22 mouse cellular contexts compared by ENCODE assay signal in genomic region chr9:100416756-100417155, GRCm38 (mm10).
DNase-seq lines count a peak whose midpoint lies in the region; ATAC-seq and TF ChIP-seq lines count a peak whose summit lies in the region.
"Had no signal": no experiment of that assay in that cellular context is flagged by ENCODE, and none has a peak within 500 bp of the region (broad histone marks: within the 10 kb centered on the region; RNA-seq: fewer than 3 reads in every experiment).

No protein-coding gene starts in this region.

- H3K27ac ChIP-seq in kidney, embryonic 14.5 days (ENCODE audit: low read depth, low read length): no peak overlapping the region
- H3K27ac ChIP-seq in lung, postnatal 0 days (ENCODE audit: low read length): no peak overlapping the region
- H3K27ac ChIP-seq in neural tube, embryonic 11.5 days (ENCODE audit: low read depth, low read length): no peak overlapping the region
- H3K27ac ChIP-seq: embryonic facial prominence, embryonic 15.5 days; layer of hippocampus, adult 2 months; liver, embryonic 14.5 days; stomach, embryonic 15.5 days had no signal

- no peak overlapping the region for H3K4me2 ChIP-seq in kidney, embryonic 14.5 days (replicated peaks; ENCODE audit: low read depth, low read length)
- H3K4me2 ChIP-seq in lung, postnatal 0 days (replicated peaks; ENCODE audit: low read depth, low read length): no peak overlapping the region
- H3K4me2 ChIP-seq in neural tube, embryonic 11.5 days (ENCODE audit: low read depth): no peak overlapping the region
- H3K4me2 ChIP-seq: embryonic facial prominence, embryonic 15.5 days; heart, embryonic 11.5 days; stomach, embryonic 15.5 days had no signal

- no peak overlapping the region for H3K9ac ChIP-seq in kidney, embryonic 14.5 days (ENCODE audit: low read depth, low read length)
- no peak overlapping the region for H3K9ac ChIP-seq in lung, postnatal 0 days (replicated peaks; ENCODE audit: low read depth)
- no peak overlapping the region for H3K9ac ChIP-seq in neural tube, embryonic 11.5 days (ENCODE audit: low read length)
- H3K9ac ChIP-seq: embryonic facial prominence, embryonic 15.5 days; forebrain, postnatal 0 days; liver, embryonic 14.5 days; stomach, embryonic 15.5 days had no signal

- 0 out of 2 replicates have a peak, but pooled peaks cover 3% of the 10 kb centered on the region for H3K4me1 ChIP-seq in kidney, embryonic 14.5 days (ENCODE audit: control insufficient read depth, insufficient read depth, low read length)
- no peaks in the 10 kb centered on the region for H3K4me1 ChIP-seq in lung, postnatal 0 days (ENCODE audit: insufficient read depth, low read depth, low read length)
- H3K4me1 ChIP-seq in neural tube, embryonic 11.5 days (ENCODE audit: control insufficient read depth, insufficient read depth, low read length): peaks cover 7% of the 10 kb centered on the region; the same call in 1 of the 2 replicates
- H3K4me1 ChIP-seq: embryonic facial prominence, embryonic 15.5 days; stomach, embryonic 15.5 days had no signal

- ATAC-seq in kidney, embryonic 14.5 days (ENCODE audit: low FRiP score, low TSS enrichment): peak; percentile 87
- peak; percentile 40; the same call in 1 of the 2 replicates for ATAC-seq in lung, postnatal 0 days
- no peak; the same call in 1 of the 2 replicates for ATAC-seq in neural tube, embryonic 11.5 days (ENCODE audit: insufficient read depth, low FRiP score, low TSS enrichment)
- ATAC-seq: forebrain, postnatal 0 days; midbrain, embryonic 16.5 days had no signal

- H3K9me3 ChIP-seq in kidney, embryonic 14.5 days (ENCODE audit: control insufficient read depth, low read length): no peaks in the 10 kb centered on the region
- H3K9me3 ChIP-seq in lung, postnatal 0 days (ENCODE audit: low read length): no peaks in the 10 kb centered on the region
- no peaks in the 10 kb centered on the region for H3K9me3 ChIP-seq in neural tube, embryonic 11.5 days (ENCODE audit: control insufficient read depth, low read length)
- H3K9me3 ChIP-seq: embryonic facial prominence, embryonic 15.5 days; stomach, embryonic 15.5 days had no signal

- no peak for DNase-seq in kidney, adult 11 months
- peak; percentile 21 for DNase-seq in lung, postnatal 0 days (ENCODE audit: low spot score)
- no peak for DNase-seq in lung, postnatal 14 days
- peak; percentile 53 for DNase-seq in embryo, embryonic 11 days
- DNase-seq in neural tube, embryonic 11.5 days (ENCODE audit: low spot score): peak; percentile 33
- DNase-seq in layer of hippocampus, postnatal 14 days (ENCODE audit: low spot score in 2 of 2): no peak
- DNase-seq: adrenal gland, postnatal 25 days; cerebellum, adult 18-20 months; forebrain, postnatal 0 days; heart, postnatal 10 days; kidney, postnatal 14 days; retina, postnatal 1 day; thymus, adult 18-20 months; thymus, postnatal 4 days had no signal

- no peaks in the 10 kb centered on the region for H3K27me3 ChIP-seq in kidney, embryonic 14.5 days (ENCODE audit: control insufficient read depth, insufficient read depth, low read length)
- no peaks in the 10 kb centered on the region for H3K27me3 ChIP-seq in lung, postnatal 0 days (replicated peaks; ENCODE audit: insufficient read depth, low read length)
- no peaks in the 10 kb centered on the region for H3K27me3 ChIP-seq in neural tube, embryonic 11.5 days (ENCODE audit: control insufficient read depth, insufficient read depth, low read length)
- H3K27me3 ChIP-seq: CH12.LX; embryonic facial prominence, embryonic 15.5 days; stomach, embryonic 15.5 days had no signal

- H3K36me3 ChIP-seq in kidney, embryonic 14.5 days (ENCODE audit: control insufficient read depth, insufficient read depth, low read length): no peaks in the 10 kb centered on the region
- no peaks in the 10 kb centered on the region for H3K36me3 ChIP-seq in lung, postnatal 0 days (ENCODE audit: insufficient read depth, low read length)
- no peaks in the 10 kb centered on the region for H3K36me3 ChIP-seq in neural tube, embryonic 11.5 days (ENCODE audit: control insufficient read depth, insufficient read depth, low read length)
- H3K36me3 ChIP-seq: embryonic facial prominence, embryonic 15.5 days; stomach, embryonic 15.5 days had no signal

- WGBS in kidney, embryonic 14.5 days: 25% methylated on average over 1 of the region's 1 CpGs
- WGBS in lung, postnatal 0 days: 37% methylated on average over 1 of the region's 1 CpGs
- 0% methylated on average over 1 of the region's 1 CpGs for WGBS in neural tube, embryonic 11.5 days

- no peak for TF ChIP-seq EP300 in lung, postnatal 0 days (IDR thresholded peaks at IDR 0.05)

- no peak for TF ChIP-seq CTCF in lung, postnatal 0 days (IDR thresholded peaks at IDR 0.05)

- H3K4me3 ChIP-seq in kidney, embryonic 14.5 days (ENCODE audit: low read length): no peak overlapping the region
- no peak overlapping the region for H3K4me3 ChIP-seq in lung, postnatal 0 days (ENCODE audit: low read depth, low read length)
- no peak overlapping the region for H3K4me3 ChIP-seq in neural tube, embryonic 11.5 days (ENCODE audit: low read depth, low read length)
- H3K4me3 ChIP-seq: embryonic facial prominence, embryonic 15.5 days; layer of hippocampus, adult 2 months; stomach, embryonic 15.5 days had no signal

Comparison
In these comparisons a context has a peak if more than half of its experiments do, and no peak if none do; other contexts are left out.
1. DNase-seq: peak in lung, postnatal 0 days (single experiment), embryo, embryonic 11 days (single experiment) and neural tube, embryonic 11.5 days (single experiment); none in kidney, adult 11 months (single experiment), lung, postnatal 14 days (single experiment) and layer of hippocampus, postnatal 14 days (0 of 2).